Mouse (Mus musculus) cerebellum, adult 9-10 months (tissue): ENCODE results near the gene Slc25a36.

ENCODE experiments used
- DNase-seq: peaks from one replicate; pipeline ENCODE4 v3.0.0; 2022

The Slc25a36 gene

DNA sequence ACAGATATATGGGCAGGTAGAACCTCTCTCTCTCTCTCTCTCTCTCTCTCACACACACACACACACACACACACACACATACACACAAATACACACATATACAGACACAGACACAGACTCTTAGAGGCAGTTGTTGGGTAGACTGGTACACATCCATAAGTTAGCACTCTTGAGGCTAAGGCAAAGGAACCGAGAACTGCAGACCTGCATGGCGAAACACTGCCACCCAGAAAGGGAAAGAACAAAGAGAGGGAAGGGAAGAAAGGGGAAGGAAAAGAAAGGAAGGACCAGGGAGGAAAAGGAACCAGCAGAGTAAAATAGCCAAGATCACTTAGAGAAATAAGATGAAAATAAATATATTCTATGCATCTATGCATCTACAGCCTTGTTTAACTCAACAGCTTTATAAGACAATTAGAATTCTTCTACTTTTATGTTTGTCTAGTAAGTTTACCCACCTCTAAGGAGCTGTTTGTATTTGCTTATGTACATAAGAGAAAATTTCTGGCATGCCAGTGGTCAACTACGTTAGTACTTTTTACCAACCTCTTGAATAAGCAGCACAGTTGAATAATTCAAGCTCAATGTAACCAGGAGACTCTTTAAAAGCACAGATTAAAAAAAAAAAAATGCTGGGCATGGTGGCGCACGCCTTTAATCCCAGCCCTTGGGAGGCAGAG lies 4.3 kb downstream of the Slc25a36 start:
- DNase-seq: no peak

DNA sequence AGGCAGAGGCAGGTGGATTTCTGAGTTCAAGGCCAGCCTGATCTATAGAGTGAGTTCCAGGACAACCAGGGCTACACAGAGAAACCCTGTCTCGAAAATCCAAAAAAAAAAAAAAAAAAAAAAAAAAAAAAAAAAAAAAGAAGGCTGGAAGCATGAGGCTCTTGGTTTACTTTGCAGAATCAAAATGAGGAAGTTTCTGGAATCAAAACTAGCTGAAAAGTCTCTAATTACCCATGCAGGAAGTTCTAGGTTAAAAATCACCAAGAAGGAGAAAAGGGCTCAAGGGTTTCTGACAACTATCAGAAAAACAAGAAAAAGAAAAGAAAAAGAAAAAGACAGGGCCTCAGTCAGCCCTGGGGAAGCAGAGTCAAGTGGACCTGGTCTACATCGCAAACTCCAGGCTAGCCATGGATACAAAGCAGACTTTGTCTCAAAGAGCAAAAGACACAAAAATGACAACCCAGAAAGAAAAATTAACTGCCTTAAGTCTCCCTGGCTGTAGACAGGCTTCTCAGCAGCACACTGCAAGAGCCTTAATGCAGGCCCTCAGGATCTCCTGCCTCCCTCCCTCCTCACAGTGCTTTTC lies 5.5 kb downstream of the Slc25a36 start:
- no peak for DNase-seq

DNA sequence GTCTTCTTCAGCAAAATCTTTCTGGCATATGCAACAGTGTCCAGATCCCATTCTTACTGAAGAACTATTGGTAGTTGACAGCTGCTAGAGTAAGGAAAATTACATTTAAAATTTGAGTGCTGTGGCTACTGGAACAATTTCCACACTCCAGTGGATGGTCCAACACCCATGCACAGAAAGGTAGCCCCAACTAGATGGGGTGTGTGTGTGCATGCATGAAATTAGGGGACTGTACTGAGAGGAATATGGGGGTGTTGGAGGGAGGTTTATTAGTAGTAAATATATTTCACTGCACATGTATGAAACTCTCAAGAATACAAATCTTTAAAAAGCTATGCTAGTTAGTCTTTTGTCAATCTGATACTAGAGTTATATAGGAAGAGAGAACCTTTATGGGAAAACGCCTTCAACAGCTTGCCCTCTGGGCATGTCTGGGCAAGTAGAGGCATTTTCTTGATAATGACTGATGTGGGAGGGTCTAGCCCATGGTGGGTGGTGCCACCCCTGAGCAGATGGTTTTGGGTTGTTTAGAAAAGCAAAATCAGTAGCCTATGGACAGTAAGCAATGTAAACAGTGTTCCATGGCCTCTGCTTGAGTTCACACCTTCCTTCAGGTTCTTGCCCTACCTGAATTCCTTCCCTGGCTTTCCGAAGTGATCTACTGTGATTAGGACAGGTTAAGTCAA lies 7.4 kb downstream of the Slc25a36 start:
- DNase-seq: no peak

DNA sequence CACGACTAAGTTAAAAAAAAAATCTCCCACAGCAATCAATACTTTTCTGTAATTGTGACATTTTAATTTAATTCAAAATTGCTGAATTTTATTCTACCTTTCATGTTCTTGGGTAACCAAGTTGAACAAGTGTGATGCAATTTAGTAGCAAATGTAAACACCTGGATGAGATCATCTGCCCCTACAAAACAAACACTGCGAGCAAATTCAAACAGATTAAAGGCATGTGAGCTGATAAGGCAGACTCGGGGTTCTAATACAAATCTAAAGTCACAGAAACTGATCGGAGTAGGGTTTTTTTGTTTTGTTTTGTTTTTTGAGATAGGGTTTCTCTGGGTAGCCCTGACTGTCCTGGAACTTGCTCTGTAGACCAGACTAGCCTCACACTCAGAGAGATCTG lies 12.0 kb downstream of the Slc25a36 start:
- no peak for DNase-seq

DNA sequence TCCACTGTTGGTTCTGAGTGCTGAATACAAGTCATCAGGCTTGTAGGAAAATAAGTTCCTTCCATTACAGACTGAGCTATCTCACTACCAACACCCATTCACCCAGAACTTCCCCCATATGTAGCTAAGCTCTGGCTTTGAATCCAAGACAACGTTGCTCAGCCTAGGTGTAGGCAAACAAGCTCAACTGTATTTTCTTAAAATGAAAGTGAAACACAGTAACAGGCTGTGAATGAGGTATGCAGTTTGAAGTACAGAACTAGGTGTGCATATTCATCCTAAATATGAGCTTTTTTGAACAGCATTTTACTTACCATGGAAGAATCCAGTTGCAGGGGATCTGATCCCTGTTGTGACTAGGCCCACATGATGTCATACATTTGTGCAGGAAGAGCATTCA lies 14.8 kb downstream of the Slc25a36 start:
- no peak for DNase-seq

DNA sequence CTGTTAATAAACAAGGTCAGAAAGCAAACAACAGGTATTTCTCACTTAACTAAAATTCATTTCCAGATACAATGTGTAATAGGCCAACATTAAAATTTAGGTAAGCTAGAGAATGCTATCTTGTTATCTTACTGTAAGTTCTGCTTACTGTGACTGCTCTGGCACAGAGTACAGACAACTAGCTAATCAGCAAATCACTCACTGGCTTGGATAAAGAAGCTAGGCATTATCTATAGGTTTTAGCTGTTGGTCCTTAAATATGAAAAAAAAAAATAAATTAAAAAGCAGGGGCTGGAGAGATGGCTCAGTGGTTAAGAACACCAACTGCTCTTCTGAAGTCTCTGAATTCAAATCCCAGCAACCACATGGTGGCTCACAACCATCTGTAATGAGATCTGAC lies 23.1 kb downstream of the Slc25a36 start:
- DNase-seq: no peak

DNA sequence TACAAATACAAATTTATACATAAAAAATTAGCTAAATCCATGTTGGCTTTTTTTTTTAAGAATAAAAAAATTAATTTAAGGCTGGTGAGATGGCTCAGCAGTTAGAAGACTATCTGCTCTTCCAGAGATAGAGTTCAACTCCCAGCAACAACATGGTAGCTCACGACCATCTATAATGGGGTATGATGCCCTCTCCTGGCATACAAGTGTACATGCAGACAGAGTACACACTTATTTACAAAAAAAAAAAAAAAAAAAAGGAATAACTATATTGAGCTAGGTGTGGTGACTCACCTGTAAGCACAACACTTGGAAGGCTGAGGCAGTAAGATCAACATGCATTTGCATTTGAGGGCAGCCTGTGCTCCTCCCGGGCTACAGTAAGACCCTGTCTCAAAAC lies 26.3 kb downstream of the Slc25a36 start:
- DNase-seq: no peak

DNA sequence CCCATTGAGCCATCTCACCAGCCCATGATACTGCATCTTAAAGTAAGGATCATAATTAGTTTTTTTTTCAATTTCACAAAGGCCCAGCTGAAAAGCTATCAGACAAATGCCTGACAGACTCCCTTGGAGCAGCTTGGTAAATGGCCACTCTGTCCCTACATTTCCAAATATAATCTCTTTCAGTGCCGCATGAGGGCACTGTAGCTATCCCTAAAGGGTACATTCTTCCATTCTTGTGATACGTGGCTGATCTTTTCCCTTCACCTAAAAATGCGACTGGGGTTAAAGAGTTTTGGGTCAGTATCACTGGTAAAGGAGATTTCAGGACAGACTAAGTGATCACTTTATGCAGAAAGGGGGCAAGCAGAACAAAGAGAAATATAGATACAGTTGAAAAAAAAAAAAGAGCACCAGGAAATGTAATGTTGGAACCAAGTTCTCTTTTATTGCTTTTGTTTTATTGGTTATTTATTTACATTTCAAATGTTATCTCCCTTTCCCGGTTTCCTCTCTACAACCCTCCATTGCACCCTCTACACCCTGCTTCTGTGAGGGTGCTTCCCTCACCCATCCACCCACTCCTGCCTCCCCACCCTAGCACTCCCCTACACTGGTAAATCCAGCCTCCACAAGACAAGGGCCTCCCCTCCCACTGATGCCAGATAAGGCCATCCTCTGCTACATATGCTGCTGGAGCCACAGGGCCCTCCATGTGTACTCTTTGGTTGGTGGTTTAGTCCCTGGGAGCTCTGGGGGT lies 29.7 kb downstream of the Slc25a36 start:
- DNase-seq: no peak

DNA sequence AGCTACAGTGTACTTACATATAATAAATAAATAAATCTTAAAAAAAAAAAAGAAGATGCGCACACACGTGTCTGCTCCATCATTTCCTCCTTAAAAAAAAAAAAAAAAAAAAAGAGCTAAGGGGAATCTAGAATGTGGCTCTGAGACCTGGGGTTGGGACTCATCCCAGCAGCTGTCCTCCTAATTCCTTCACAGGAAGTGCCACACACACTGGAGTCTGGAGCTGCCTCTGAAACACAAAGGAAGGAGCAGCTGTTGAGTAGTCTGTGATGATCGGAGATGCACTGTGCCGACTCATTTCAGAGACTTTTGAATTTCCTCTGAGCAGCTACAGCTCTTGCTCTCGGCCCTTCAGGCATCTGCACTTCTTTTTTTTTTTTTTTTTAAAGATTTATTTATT lies 41.0 kb downstream of the Slc25a36 start:
- no peak for DNase-seq

DNA sequence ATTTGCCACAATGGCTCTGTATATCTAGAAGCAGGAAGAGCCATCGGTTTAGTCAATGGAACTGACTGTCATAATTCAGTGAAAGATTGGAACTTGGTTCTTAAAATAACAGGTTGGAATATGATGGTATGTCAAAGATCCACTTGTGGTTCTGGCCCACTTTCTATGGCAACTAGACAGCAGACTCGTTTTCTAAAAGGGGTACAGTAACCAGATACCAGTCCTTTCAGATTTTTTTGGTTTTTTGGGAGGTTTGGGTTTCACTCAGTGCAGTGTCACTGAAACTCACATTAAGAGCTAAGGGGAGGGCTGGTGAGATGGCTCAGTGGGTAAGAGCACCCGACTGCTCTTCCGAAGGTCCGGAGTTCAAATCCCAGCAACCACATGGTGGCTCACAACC lies 41.5 kb downstream of the Slc25a36 start:
- DNase-seq: no peak

DNA sequence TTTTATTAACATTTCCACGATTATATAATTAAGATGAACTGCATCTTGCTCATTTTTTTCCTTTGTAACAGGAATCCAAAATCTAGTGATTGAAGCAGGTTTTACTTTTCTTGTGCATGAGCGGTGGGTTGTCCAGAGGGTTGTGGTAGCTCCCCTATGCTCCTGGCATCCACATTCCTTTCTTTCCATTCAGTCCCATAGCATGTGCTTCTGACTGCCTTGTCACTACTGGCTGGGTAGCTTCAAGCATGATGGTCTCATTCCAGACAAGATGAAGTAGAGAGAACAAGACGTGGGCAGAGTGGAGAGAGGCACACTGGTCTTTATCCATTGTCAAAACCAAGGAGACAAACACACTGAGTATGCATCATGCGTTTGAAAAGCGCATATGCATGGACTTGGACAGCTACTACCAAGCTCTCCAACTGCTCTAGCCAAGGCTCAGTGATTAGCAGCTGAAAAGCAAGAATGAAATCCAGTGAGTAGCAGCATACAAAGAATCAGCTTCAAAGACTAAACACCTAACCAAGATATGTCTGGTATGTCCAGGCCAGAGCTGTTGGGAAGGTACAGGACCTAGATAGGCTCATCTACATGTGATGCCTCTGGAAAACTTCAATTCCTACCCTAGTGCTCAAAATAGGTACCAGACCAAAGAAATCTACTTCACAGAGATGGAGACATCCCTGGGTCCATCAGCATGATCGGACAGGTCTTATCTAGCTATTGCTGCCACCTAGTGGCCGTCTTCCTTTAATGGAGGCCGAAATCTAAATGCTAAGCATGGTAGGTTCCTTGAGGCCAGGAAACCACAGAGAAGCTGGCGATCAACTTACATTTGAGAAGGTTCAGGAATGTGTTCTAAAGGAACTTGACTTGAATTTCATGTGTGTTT lies 42.5 kb downstream of the Slc25a36 start:
- peak; percentile 87 for DNase-seq

DNA sequence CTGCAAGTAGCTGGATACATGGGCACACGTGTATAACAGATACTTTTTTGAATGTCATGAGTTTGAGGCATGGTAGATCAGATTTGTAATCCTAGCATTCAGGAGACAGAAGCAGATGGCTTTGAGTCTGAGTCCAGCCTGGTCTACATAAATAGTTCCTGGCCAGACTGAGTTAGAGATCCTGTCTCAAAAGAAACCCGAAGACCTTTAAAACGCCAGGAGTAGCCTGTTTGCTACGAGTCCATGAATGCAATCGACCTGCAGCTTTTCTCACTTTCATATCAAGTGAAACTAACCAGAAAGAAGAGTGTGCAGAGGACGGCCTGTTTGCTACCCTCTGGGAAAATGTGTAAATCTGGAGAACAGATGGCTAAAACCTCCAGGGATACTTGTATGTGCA lies 43.2 kb downstream of the Slc25a36 start:
- no peak for DNase-seq

DNA sequence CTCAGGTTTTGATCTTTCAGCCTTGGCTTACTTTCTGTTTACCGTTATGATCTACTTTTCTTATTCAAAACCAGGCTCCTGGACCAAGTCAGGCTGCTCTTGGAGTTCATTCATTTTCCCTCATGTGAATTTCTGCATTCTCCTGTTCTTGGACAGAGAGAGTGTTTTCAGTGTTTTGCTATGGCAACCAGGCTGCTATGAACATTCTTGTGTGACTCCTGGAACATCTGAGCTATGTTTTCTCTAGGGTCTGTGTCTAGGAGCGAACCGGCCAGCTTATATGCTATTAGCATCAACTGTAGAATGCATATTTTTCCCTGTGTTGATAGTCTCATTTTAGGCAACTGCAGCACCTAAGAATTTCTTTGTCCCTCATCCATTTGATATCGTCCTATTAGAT lies 45.1 kb downstream of the Slc25a36 start:
- no peak for DNase-seq

DNA sequence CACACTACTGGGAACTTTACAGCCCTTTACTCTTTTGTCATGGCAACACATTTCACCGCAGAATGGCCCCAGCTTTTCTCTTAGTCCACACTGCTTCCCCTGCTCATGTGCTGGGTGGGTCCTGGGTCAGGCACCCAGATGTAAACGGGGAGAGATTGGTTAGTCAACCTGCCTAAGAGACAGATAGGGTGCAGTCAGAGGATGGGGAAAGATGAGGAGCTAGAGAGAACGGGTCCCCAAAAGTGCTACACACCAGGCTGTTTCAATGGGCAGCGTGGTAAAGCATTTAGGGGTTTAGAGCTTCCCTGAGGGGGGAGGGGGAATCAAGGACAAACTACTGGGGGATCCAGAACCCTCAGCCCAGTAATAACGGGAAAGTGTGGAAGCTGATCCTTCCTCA lies 45.7 kb downstream of the Slc25a36 start:
- DNase-seq: no peak

DNA sequence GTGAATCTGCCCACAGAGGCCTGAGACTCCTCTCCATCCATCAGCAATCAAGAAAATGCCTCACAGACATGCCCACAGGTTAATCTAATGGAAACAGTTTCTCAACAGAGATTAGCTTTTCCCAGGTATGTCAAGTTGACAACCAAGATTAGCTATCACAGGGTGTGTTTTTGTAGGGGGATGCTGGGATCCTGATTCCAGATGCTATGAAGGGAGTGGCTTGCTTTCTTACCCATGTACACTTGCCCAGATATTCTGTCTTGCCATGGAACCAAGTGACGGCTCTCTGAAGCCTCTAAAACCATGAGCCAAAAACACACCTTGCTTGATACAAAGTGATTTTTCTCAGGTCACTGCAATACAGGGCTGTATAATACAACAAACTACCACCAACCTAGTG lies 46.8 kb downstream of the Slc25a36 start:
- DNase-seq: no peak

DNA sequence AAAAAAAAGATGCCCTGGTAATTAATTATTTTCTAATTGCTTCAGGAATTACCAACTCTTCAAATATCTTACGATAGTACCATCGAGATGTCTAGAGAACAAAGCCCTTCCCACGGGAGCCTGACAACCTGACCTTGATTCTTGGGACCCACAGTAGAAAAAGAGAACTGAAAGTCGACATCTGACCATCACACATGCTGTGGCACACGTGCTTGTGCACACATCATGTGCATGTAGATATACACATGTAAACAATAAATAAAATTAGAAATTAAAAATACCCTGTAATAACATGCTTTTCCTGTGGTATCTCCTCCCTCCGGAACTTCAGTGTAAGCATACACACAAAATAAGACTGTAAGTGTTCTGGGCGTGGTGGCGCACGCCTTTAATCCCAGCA lies 49.3 kb downstream of the Slc25a36 start:
- no peak for DNase-seq

DNA sequence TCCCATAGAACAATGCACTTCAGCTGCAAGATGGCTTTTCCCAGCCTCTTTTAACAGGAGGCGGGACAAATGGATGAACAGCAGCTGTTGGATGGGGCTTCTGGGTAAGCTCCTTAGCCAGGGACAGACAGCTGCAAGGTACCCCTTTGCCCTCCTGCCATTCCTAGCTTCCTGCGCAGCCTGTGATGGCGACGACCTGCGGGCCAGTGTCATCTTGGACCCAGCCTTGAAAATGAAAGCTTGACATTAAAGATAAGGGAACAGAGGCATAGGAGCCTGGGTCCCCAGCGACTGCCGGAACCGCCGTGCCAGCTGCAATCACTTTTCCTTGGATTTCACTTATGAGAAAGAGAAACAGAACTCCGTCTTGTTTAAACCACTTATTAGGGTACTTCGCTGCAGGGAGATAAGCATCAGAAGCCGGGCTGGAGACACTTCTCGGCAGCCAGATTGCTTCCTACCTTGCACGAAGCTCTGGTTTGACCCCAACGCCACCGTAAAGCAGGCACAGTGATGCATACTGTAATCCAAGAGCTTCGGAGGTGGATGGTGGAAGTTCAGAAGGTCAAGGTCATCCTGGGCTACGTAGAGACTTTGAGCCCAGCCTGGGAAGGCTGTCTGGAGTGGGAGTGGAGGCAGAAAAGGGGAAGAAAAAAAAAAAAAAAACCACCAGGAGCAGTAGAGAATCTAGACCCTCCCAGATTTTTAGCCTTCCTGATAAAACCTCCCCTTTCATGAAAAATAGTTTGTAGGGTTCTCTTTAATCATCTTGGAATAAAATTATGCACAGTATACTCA lies 54.2 kb downstream of the Slc25a36 start:
- DNase-seq: no peak

DNA sequence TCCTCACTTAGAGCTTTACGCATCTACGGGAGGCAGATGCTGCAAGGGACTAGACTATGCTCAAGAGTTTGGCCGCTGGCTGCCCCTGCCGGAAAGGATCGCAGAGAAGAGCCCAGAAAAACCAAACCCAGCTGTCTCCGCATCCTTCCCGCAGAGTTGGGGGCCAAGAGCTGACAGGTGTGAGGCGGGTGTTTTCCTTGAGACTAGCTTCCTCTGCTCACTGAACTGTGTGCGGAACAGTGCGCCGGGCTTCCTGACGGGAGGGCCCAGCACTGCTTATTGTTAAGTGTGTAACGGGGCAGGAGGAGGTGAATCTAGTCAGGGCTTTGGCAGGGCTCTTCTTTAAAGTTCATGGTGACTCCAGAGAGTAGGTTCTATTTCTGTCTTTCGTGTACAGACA lies 55.1 kb downstream of the Slc25a36 start:
- no peak for DNase-seq

DNA sequence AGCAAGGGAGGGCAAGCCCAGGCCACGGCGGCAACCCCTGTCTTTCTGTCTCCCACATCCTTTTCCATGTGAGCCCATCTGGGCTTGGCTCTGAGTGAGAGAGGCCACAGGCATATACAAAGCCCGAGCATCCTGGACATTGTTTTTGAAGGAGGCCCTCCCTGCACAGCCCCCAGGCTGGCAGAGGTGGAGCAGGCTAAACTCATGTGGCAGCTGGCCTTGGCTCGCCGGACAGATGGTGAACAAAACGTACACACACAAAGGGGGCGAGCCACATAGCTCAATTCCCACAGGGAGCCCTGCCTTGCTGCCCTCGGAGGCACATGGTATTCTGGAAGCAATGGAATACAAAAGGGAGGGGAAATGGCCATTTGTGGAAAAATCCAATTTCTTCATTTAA lies 59.8 kb downstream of the Slc25a36 start:
- DNase-seq: no peak

DNA sequence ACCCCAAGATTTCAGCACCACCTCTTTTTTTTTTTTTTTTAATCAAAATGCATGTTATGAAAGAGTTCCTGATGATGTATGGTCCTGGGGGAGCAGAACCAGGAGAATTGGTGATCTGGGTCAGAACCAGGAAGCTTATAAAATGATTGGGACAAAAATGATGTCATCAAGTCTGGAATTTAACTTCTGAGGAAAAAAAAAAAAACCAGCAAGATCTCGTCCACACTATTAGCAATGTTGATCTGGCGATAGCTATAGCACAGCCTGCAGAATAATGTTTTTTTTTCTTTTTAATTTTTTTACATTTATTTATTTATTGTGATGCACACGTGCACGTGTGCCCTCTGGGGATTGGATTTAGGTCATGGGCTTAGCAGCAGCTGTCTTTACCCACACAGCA lies 64.7 kb downstream of the Slc25a36 start:
- no peak for DNase-seq

DNA sequence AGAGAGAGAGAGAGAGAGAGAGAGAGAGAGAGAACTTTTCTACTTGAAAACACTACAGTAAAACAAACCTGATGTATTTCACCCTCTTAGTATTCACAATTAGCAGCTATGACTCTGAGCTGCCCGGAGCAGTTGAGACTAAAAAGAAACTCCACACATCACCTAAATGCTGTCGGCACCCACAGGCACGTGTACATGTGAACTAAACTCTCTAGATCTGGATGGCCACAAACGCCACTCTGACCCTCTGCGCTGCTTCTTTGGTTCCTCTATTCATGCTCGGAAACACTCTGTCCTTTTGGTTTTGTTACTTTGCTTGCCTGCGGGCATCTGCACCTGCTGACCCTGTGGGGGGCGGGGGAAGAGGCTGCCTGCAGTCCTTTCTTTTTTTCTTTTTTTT lies 69.3 kb downstream of the Slc25a36 start:
- DNase-seq: no peak

DNA sequence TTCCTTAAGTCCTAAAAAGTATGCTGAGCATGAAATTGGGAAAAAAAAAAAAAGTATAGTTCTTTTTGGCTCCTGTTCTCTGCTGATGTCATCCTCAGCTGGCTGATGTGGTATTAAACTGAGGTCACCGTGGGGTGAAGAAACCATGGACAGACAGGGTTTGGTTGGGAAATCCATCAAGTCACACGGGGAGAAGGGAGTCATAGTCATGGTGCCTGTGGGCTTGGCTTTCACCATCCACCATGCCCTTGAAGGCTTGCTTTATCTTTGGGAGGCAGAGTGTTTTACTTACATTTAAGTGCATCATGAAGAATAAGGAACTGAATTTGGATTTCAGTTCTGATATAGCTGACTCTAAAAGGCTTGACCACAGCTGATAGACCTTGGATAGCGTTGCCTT lies 72.9 kb downstream of the Slc25a36 start:
- no peak for DNase-seq
